Mouse (Mus musculus) kidney, postnatal 36 days (tissue): ENCODE measurements around the gene Robo2.

Experiments
- DNase-seq, 2 experiments: peaks; one replicate each; pipeline ENCODE4 v3.0.0; 2021 to 2022; ENCODE audit warnings: mixed read lengths in 2 of 2

Gene Robo2

GRCm38 (mm10) chr16:73927481-73927880 lies 484.1 kb downstream of the Robo2 start:
- DNase-seq, result no peak

- DNase-seq, result no peak
Observed at GRCm38 (mm10) chr16:73915425-73915824, 496.2 kb downstream of the Robo2 start.

DNA sequence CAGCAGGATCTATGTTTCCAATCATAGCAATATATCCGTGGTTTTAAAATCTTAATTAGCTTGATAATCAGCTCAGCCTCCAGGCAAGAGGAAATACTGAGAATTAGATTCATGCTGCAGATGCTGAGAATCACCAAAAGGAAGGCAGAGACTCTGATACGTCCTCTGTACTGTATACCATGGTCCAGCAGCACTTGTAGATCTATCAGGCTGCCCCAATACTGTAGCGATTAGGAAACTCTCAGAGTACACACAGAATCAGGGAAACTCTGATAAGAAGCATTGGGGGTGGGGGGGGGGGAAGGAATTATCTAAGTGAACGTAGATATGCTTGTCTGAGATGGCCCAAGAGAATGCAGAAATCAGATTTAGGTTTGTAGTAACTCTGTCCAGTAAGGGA lies 496.7 kb downstream of the Robo2 start:
- DNase-seq, result no peak

DNA sequence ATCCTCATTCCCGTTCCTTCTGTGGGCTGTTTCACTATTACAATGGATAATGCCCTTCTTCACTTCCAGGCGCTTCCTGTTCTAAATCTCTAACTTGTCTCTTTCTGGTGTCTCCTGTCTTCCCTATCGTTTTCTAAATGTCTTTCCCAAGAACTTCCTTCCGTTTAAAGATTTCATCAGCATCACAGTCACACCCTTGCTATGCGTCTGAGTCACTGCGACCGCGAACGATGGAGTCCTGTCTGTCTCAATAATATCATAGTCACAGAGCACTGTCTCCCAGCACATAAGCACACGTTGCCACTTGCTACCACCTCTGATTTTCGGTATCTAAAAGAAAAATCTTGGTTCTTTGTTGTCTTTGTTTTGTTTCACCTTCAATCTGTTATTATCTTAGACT lies 503.1 kb downstream of the Robo2 start:
- DNase-seq, result no peak

- no peak for DNase-seq
Observed at GRCm38 (mm10) chr16:73896856-73897255, 514.8 kb downstream of the Robo2 start.

DNA sequence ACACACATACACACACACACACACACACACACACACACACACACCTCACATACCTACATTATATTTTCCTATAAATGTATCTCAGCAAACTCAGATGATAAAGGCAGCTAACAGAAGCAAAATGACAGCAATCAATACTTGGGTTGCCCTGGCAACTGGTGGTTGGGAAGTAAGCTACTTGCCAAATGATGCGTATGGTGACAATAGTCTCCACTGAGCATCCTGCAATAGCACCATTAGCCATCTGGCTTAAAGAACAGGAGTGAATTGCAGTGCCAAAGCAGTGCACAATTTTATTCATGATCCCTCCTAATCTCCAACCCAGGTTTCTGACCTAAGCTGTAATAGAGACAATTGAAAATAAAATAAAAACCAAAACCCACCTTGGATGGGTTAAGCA lies 529.7 kb downstream of the Robo2 start:
- DNase-seq, result no peak

DNA sequence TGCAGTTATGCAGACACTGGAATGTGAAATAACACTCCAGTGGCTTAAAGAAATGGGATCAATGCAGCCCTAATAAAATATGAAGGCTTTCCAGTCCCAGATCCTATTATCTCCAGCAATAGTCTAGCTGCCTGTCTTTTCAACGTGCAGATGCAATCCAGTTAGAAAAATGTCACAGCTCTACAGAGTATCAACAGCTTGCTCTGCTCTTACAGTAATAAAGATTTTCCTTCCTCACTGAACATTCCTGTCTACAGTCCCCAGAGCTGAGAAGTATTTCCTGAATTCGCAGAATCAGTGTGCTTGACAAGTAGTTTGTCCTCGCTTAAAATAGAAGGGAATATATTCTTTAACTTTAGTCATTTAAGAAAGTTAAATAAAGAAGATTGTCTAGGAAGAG lies 533.7 kb downstream of the Robo2 start:
- no peak for DNase-seq

- DNase-seq, result no peak
Observed at GRCm38 (mm10) chr16:73874991-73875390, 536.6 kb downstream of the Robo2 start.

GRCm38 (mm10) chr16:73873828-73874558 lies 537.6 kb downstream of the Robo2 start:
- DNase-seq, result no peak

DNA sequence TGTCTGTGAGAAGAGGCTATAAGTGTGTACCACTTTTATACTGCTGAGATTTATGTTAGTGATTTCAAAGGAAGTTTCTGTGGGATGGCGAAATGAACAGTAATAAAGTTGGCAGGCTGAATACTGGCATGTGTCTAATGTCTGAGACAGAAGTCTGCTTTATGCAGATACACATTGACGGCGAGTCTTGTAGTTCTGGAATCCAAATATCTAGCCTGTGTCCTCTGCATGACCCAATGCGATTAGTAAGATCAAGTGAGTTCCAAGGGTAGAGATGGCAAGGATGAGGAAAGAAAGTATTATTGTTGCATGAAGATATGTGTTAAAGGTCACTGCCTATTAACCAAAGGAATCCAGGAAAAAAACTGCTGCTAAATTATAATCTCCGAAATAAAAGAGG lies 541.3 kb downstream of the Robo2 start:
- DNase-seq, result no peak

DNA sequence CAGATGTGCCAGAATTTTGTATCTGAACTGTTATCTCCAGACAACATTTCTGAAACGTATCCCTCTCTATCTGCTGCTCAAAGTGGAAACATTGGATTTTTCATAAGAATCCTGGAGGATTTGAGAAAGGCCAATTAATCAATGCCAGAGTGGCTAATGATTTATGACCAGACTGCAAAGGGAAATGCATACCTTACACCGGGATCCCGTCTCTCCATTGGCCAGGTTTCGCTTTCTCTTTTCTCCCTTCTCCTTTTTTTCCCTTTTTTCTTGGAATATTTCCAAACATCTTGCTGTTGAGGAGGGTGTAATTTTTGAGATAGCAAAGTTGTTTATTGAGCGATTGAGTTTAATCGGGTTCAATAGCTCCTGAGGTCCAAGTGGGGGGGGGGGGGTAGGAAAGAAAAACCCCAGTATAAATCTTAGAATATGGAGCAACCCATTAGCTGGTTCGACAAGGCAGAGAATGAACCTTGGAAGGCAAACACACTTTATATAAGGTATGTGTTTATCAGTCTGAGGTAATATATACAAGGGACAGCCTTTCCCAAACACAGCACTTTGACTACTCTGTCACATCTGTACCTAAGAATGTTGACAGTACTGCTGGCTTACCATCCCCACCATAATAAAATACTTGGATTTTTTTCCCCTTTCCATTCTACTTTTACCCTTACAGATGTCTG lies 542.0 kb downstream of the Robo2 start:
- no peak for DNase-seq

- DNase-seq, result no peak
Observed at GRCm38 (mm10) chr16:73864625-73865024, 547.0 kb downstream of the Robo2 start.

DNA sequence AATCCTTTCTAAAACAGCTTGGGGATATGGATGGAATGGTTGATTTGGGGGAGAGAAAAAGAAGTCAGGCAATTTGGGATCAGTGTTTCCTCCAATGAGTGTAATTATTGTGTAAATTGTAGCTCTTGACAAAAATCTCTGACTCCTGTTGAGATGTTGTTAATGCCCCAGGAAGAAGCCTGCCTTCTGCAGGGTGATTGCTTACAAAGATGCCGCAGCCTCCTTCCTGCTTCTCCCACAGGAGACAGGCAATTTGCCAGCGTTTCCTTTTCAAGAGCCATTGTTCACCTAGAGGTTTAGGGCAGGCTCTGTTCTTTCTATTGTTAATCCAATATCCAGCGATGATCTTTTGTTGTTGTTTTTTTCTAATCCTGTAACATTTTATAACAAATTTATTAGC lies 547.9 kb downstream of the Robo2 start:
- peak; percentile 13 to 24 for DNase-seq

DNA sequence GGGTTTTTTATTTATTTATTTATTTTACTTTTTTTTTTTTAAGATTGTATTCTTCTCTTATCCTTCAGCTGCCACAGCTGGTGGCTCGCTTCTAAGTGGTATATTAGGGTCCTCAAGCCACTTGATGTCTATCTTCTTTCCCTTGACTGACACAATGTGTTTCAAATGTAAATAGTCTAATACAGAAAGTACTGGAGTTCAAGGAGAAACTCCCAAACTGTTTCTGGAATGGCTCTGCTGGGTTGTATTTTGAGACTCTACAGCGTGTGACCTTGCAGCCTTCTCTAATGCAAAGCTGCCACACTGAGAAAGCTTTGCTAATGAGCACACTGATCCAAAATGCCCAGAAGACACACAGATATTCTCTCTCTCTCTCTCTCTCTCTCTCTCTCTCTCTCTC lies 552.9 kb downstream of the Robo2 start:
- DNase-seq, result no peak

DNA sequence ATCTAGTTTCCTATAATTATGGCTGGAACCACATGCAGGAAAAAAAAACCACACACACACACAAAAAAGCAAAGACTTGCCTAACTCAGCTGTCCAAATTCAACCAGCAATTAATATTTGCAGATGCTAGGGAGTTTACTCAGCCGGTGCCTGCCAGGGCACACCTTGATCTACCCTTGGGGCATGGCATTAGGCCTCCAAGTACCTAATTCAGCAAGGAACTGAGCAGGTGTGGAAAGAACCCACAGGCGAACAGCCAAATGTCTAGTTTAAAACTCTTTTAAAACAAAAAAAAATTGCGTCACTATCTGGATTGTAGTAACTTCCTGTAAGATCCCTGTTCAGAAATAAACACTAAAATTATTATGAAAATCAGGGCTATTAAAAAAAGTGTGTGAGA lies 555.8 kb downstream of the Robo2 start:
- no peak for DNase-seq
